Mouse (Mus musculus): Measurements from ENCODE around the gene Auts2. TPM values are rescaled to one million over a fixed set of nuclear protein-coding genes. Genes with fewer than 3 reads are reported as not detected.

Auts2 gene
- polyA plus RNA-seq, 1 experiment from 2014 or later: 36.0 TPM

DNA sequence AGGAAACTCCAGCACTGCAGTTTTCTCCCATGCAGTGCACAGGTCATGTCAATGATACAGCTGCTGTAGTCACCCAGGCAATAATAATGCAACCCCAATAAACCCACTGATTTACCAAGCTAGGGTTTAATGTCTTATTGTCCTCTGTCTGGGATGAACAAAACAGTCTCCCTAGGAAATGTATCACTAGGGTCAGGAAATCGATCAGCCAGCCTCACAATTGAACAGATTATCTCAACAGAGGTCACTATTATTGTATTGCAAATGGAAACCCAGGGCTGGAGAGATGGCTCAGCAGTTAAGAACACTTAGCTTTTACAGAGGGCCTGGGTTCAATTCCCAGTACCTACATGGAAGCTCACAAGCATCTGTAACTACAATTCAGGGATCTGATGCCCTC lies 65.6 kb downstream of the Auts2 start:
- no peak for DNase-seq (ENCODE audit: low spot score, missing footprints)
- 10% methylated on average over 1 of the region's 1 CpGs for WGBS
- H3K36me3 ChIP-seq (ENCODE audit: control insufficient read depth, insufficient read depth, low read length): no peaks in the 10 kb centered on the region
- peaks cover 14% of the 10 kb centered on the region for H3K4me1 ChIP-seq (ENCODE audit: control insufficient read depth, insufficient read depth, low read length)
- no peak overlapping the region for H3K4me2 ChIP-seq
- H3K27me3 ChIP-seq (ENCODE audit: control insufficient read depth, insufficient read depth, low read length): no peaks in the 10 kb centered on the region
- no peak overlapping the region for H3K27ac ChIP-seq (ENCODE audit: low read depth, low read length)
- H3K9me3 ChIP-seq (ENCODE audit: control insufficient read depth, low read length): no peaks in the 10 kb centered on the region
- H3K9ac ChIP-seq (ENCODE audit: low read length): no peak overlapping the region
- ATAC-seq (ENCODE audit: low FRiP score): no peak
- no peak overlapping the region for H3K4me3 ChIP-seq (ENCODE audit: low read depth, low read length)

DNA sequence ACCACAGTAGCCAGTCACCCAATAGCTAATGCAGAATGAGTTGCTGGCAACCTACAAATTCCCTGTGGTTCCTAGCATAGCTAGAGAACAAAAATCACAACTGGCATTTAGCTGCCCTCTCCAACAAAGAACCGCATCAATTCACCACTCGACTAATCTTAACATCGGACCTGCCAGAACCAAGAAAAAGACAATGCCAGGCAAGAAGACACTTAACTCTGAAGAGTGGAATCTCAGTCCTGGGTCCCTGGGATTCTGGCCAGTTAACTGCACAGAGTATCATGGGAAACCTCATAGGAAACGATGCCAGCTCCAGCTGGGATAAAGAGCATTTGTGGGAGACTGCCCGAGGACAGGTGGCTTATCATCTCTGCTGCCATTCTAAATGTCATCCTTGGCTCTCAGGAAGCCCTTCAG lies 70.2 kb downstream of the Auts2 start:
- Histone ChIP-seq H3K4me3 (ENCODE audit: low read depth, low read length) (no peak overlapping the region), H3K4me2 (no peak overlapping the region), H3K9ac (ENCODE audit: low read length) (no peak overlapping the region), H3K9me3 (ENCODE audit: control insufficient read depth, low read length) (no peaks in the 10 kb centered on the region), H3K4me1 (ENCODE audit: control insufficient read depth, insufficient read depth, low read length) (no peaks in the 10 kb centered on the region), H3K27me3 (ENCODE audit: control insufficient read depth, insufficient read depth, low read length) (no peaks in the 10 kb centered on the region), H3K27ac (ENCODE audit: low read depth, low read length) (no peak overlapping the region), H3K36me3 (ENCODE audit: control insufficient read depth, insufficient read depth, low read length) (no peaks in the 10 kb centered on the region)
- ATAC-seq (ENCODE audit: low FRiP score) (no peak), DNase-seq (ENCODE audit: low spot score, missing footprints) (no peak)
- whole genome bisulfite sequencing: 76% methylated on average over 5 of the region's 5 CpGs

DNA sequence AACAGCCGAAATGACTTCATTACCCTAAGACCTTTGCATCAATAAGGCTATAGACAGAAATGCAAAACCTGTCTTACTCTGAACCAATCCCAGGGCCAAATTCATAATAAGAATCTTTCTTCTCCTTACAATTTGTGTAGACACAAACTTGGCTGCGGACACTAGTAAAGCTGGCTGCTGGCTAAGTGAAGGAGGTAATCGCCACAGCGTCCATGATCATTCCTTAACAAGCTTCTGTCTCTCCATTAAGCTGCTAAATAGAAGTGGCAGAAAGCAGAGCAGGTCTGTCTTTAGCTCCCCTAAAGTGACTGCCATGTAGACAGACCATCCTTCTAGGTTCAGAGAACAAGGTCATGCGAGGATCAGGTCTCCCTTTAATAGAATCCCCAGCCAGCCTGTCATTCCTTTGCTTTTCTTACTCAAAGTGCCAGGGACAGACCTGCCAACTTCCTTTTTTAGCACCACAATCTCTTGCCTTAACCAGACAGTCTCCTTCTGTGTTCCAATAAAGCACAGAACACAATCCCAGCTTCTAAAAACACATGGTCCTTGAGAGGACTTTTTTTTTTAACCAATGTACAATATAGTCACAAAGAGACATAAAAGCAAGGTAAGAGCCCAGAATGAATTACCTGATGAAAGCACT lies 70.8 kb downstream of the Auts2 start:
- Histone ChIP-seq H3K27me3 (ENCODE audit: control insufficient read depth, insufficient read depth, low read length) (no peaks in the 10 kb centered on the region), H3K4me3 (ENCODE audit: low read depth, low read length) (no peak overlapping the region), H3K9me3 (ENCODE audit: control insufficient read depth, low read length) (no peaks in the 10 kb centered on the region), H3K9ac (ENCODE audit: low read length) (no peak overlapping the region), H3K4me1 (ENCODE audit: control insufficient read depth, insufficient read depth, low read length) (no peaks in the 10 kb centered on the region), H3K36me3 (ENCODE audit: control insufficient read depth, insufficient read depth, low read length) (no peaks in the 10 kb centered on the region), H3K4me2 (no peak overlapping the region), H3K27ac (ENCODE audit: low read depth, low read length) (no peak overlapping the region)
- ATAC-seq (ENCODE audit: low FRiP score) (no peak), DNase-seq (ENCODE audit: low spot score, missing footprints) (no peak)
- 85% methylated on average over 5 of the region's 5 CpGs for WGBS

DNA sequence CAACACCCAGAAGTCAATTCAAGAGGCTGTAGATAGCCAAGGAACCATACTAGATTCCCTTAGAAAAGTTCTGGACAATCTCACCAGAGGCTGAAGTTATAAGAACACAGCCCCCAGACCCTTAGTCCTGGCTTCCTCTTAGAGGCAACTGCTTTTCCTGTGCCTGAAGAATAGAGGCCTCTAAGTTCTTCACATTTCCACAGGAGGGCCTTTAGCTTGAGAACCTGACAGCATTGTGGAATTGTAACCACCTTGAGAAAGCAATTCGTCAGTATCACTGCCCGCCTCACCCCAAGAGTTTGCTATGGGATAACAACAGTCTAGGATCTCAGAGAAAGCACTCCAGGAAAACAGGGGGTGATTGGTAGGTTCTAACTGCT lies 75.8 kb downstream of the Auts2 start:
- ATAC-seq (ENCODE audit: low FRiP score) (no peak), DNase-seq (ENCODE audit: low spot score, missing footprints) (no peak)
- Histone ChIP-seq H3K9me3 (ENCODE audit: control insufficient read depth, low read length) (no peaks in the 10 kb centered on the region), H3K4me2 (no peak overlapping the region), H3K27ac (ENCODE audit: low read depth, low read length) (no peak overlapping the region), H3K4me1 (ENCODE audit: control insufficient read depth, insufficient read depth, low read length) (no peaks in the 10 kb centered on the region), H3K27me3 (ENCODE audit: control insufficient read depth, insufficient read depth, low read length) (no peaks in the 10 kb centered on the region), H3K36me3 (ENCODE audit: control insufficient read depth, insufficient read depth, low read length) (no peaks in the 10 kb centered on the region), H3K9ac (ENCODE audit: low read length) (no peak overlapping the region), H3K4me3 (ENCODE audit: low read depth, low read length) (no peak overlapping the region)
- 85% methylated on average over 2 of the region's 2 CpGs for WGBS

DNA sequence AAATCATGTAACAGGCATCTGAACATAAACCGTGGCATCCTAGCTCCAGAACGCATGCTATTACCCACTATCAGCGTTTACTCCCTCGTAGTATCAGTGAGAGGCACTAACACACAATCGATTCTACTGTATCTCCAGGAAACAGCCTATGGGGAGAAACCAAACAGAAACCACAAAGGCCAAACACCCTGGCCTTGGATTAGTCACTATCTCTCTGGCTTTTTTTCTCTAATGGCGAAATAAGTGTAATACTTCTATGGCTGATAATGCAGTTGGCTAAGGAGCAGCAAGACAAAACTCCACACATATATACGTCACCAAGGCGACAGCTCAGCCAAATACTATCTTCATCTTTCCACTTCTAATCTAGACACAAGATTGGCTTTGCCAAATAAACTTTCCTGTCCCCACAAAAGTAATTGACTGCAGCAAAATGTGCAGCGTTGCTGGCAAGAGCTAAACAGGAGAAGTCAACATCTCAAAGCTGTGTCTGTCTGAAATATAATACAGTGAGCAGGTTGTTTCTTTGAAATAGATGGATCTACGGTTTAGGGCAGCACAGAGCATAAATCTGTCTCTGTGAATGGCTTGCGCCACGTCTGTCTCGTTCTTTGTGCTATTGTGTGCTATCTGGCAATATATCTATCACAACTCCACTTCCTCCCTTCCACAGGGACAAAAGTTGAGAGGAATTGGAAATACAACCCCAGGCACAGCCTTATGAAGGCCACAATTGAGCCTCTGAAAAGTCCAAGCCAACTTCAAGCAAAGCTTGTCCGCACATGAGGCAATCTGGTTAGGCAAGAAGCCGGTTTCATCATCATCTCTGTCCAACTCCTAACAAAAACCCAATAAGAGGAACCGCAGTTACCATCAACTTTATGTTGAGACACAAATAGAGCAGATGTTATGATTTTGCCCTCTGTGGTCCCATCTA lies 76.4 kb downstream of the Auts2 start:
- WGBS: 94% methylated on average over 16 of the region's 16 CpGs
- ATAC-seq (ENCODE audit: low FRiP score) (no peak), DNase-seq (ENCODE audit: low spot score, missing footprints) (no peak)
- no peak overlapping the region for H3K4me3 ChIP-seq (ENCODE audit: low read depth, low read length)
- H3K9ac ChIP-seq (ENCODE audit: low read length): no peak overlapping the region
- no peaks in the 10 kb centered on the region for H3K27me3 ChIP-seq (ENCODE audit: control insufficient read depth, insufficient read depth, low read length)
- H3K4me1 ChIP-seq (ENCODE audit: control insufficient read depth, insufficient read depth, low read length): no peaks in the 10 kb centered on the region
- no peak overlapping the region for H3K27ac ChIP-seq (ENCODE audit: low read depth, low read length)
- no peak overlapping the region for H3K4me2 ChIP-seq
- no peaks in the 10 kb centered on the region for H3K9me3 ChIP-seq (ENCODE audit: control insufficient read depth, low read length)
- H3K36me3 ChIP-seq (ENCODE audit: control insufficient read depth, insufficient read depth, low read length): no peaks in the 10 kb centered on the region

DNA sequence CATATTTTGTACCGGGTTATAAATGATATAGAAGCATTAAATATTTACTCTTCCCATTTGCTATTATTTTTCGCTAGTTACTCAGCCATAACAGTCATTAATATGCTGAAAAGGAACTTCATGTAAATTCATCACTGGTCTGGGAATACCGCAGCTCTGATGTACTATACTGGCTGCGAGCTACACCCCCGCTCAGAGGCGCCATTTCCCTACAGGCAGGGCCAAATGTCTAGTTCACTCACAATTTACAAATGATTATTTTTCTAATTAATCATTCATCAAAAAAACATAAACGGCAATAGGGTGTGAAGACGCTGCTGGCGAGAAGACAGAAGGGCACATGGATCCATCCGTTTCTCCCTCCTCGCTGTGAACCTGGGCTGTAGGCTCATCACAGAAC lies 80.6 kb downstream of the Auts2 start:
- ATAC-seq (ENCODE audit: low FRiP score): no peak
- WGBS: 92% methylated on average over 11 of the region's 11 CpGs
- DNase-seq (ENCODE audit: low spot score, missing footprints): no peak
- H3K27me3 ChIP-seq (ENCODE audit: control insufficient read depth, insufficient read depth, low read length): no peaks in the 10 kb centered on the region
- H3K9me3 ChIP-seq (ENCODE audit: control insufficient read depth, low read length): no peaks in the 10 kb centered on the region
- H3K27ac ChIP-seq (ENCODE audit: low read depth, low read length): no peak overlapping the region
- no peaks in the 10 kb centered on the region for H3K36me3 ChIP-seq (ENCODE audit: control insufficient read depth, insufficient read depth, low read length)
- no peaks in the 10 kb centered on the region for H3K4me1 ChIP-seq (ENCODE audit: control insufficient read depth, insufficient read depth, low read length)
- H3K9ac ChIP-seq (ENCODE audit: low read length): no peak overlapping the region
- no peak overlapping the region for H3K4me2 ChIP-seq
- no peak overlapping the region for H3K4me3 ChIP-seq (ENCODE audit: low read depth, low read length)

DNA sequence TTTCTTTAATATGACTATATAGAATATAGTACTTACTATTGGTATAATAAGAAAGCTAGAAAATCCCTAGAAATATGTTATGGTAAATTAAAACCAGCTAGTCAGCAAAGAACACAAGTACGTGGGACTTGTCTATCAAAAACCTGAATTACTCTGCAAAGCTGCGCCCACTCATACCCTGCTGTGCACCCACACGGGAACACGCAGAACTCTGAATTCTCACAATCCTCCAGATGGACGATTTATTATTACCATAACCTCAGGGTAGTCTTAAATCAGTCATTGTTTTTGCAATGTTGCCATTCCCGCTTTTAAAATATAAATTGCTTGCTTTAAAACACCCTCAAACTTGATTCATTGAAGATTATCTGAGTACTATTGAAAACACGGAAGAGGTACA lies 84.6 kb downstream of the Auts2 start:
- 79% methylated on average over 7 of the region's 7 CpGs for WGBS

DNA sequence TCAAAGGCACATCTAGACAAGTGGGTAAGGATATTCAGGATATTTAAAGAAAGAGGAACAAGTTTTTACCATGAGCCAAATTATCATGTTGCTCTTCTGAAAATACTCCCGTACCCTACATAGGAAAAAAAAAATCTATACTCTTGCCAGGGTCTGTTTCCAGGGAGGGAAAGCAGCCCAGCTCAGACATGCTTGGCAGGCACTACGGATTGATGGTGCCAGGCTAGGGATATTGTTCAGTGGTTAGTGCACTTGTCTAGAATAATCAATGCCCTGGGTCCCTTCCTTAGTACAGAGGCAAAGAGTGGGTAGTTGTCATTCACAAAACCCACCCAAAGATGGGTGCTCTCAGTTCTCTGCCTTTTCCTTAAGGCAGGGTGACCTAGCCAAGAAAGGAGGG lies 90.8 kb downstream of the Auts2 start:
- Histone ChIP-seq H3K27ac (ENCODE audit: low read depth, low read length) (no peak overlapping the region), H3K9ac (ENCODE audit: low read length) (no peak overlapping the region), H3K9me3 (ENCODE audit: control insufficient read depth, low read length) (no peaks in the 10 kb centered on the region), H3K4me3 (ENCODE audit: low read depth, low read length) (no peak overlapping the region), H3K36me3 (ENCODE audit: control insufficient read depth, insufficient read depth, low read length) (no peaks in the 10 kb centered on the region), H3K4me2 (no peak overlapping the region), H3K4me1 (ENCODE audit: control insufficient read depth, insufficient read depth, low read length) (peaks cover 5% of the 10 kb centered on the region; the same call in 1 of the 2 replicates), H3K27me3 (ENCODE audit: control insufficient read depth, insufficient read depth, low read length) (no peaks in the 10 kb centered on the region)
- ATAC-seq (ENCODE audit: low FRiP score) (no peak), DNase-seq (ENCODE audit: low spot score, missing footprints) (no peak)
- WGBS: 85% methylated on average over 2 of the region's 2 CpGs

More for the DNA sequence above, 84.6 kb downstream of the Auts2 start:
- no peaks in the 10 kb centered on the region for H3K36me3 ChIP-seq (ENCODE audit: control insufficient read depth, insufficient read depth, low read length)
- no peak overlapping the region for H3K4me3 ChIP-seq (ENCODE audit: low read depth, low read length)
- H3K4me2 ChIP-seq: no peak overlapping the region
- no peaks in the 10 kb centered on the region for H3K27me3 ChIP-seq (ENCODE audit: control insufficient read depth, insufficient read depth, low read length)
- no peaks in the 10 kb centered on the region for H3K9me3 ChIP-seq (ENCODE audit: control insufficient read depth, low read length)
- DNase-seq (ENCODE audit: low spot score, missing footprints) (no peak), ATAC-seq (ENCODE audit: low FRiP score) (no peak)
- no peaks in the 10 kb centered on the region for H3K4me1 ChIP-seq (ENCODE audit: control insufficient read depth, insufficient read depth, low read length)
- no peak overlapping the region for H3K9ac ChIP-seq (ENCODE audit: low read length)
- no peak overlapping the region for H3K27ac ChIP-seq (ENCODE audit: low read depth, low read length)

DNA sequence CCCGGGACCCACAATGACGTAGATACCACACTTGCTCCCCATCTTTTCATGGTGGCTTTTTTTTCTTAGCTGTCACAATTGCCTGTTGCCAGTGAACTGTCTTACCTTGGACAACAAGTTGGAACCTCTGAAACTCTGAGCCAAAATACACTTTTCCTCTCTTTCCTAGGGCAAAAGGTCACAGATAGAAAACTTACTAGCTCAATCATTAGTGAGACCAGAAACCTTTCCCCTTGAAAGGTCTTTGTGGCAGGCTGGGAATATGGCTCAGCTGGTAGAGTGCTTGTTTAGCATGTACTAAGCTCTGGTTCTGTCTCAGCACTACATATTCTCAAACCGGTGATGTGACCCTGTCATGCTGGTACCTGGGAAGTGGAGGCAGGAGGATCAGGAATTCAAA lies 93.1 kb downstream of the Auts2 start:
- Histone ChIP-seq H3K9me3 (ENCODE audit: control insufficient read depth, low read length) (no peaks in the 10 kb centered on the region), H3K4me1 (ENCODE audit: control insufficient read depth, insufficient read depth, low read length) (peaks cover 5% of the 10 kb centered on the region; the same call in 1 of the 2 replicates), H3K4me3 (ENCODE audit: low read depth, low read length) (no peak overlapping the region), H3K27me3 (ENCODE audit: control insufficient read depth, insufficient read depth, low read length) (no peaks in the 10 kb centered on the region), H3K9ac (ENCODE audit: low read length) (no peak overlapping the region), H3K4me2 (no peak overlapping the region), H3K27ac (ENCODE audit: low read depth, low read length) (no peak overlapping the region), H3K36me3 (ENCODE audit: control insufficient read depth, insufficient read depth, low read length) (no peaks in the 10 kb centered on the region)
- 96% methylated on average over 3 of the region's 3 CpGs for WGBS
- DNase-seq (ENCODE audit: low spot score, missing footprints) (no peak), ATAC-seq (ENCODE audit: low FRiP score) (no peak)

Measured in midbrain, embryonic 11.5 days (tissue).